Mouse (Mus musculus): ENCODE results near the gene Gm13889. TPM values are rescaled to one million over a fixed set of nuclear protein-coding genes. Genes with fewer than 3 reads are reported as not detected.

Gene Gm13889
- polyA plus RNA-seq, 1 experiment from 2014 or later = 26.7 TPM

GRCm38 (mm10) chr2:93955886-93956285 lies 1.1 kb downstream of the Gm13889 start:
- Histone ChIP-seq H3K4me1 (peaks cover 43% of the 10 kb centered on the region), H3K4me2 (replicated peaks) (peak overlapping the region; percentile 96), H3K27me3 (no peaks in the 10 kb centered on the region), H3K9ac (replicated peaks) (peak overlapping the region; percentile 72), H3K27ac (replicated peaks) (peak overlapping the region; percentile 95), H3K9me3 (no peaks in the 10 kb centered on the region), H3K36me3 (no peaks in the 10 kb centered on the region), H3K4me3 (peak overlapping the region; percentile 63)
- WGBS = under 1% methylated on average over 31 of the region's 31 CpGs
- no peak for ATAC-seq (replicated peaks)

- Histone ChIP-seq H3K27ac (replicated peaks) (peak overlapping the region; percentile 95), H3K36me3 (no peaks in the 10 kb centered on the region), H3K9me3 (no peaks in the 10 kb centered on the region), H3K4me2 (replicated peaks) (peak overlapping the region; percentile 96), H3K9ac (replicated peaks) (peak overlapping the region; percentile 72), H3K27me3 (no peaks in the 10 kb centered on the region), H3K4me3 (peak overlapping the region; percentile 63), H3K4me1 (peaks cover 43% of the 10 kb centered on the region)
- no peak for ATAC-seq (replicated peaks)
- WGBS = 1% methylated on average over 32 of the region's 32 CpGs
Measured at GRCm38 (mm10) chr2:93954781-93955578, 2.0 kb downstream of the Gm13889 start.

- Histone ChIP-seq H3K9ac (replicated peaks) (no peak overlapping the region), H3K27me3 (no peaks in the 10 kb centered on the region), H3K9me3 (no peaks in the 10 kb centered on the region), H3K4me3 (peak overlapping the region; percentile 63), H3K4me2 (replicated peaks) (peak overlapping the region; percentile 96), H3K4me1 (peaks cover 43% of the 10 kb centered on the region), H3K36me3 (no peaks in the 10 kb centered on the region), H3K27ac (replicated peaks) (peak overlapping the region; percentile 95)
- WGBS = 64% methylated on average over 9 of the region's 9 CpGs
- no peak for ATAC-seq (replicated peaks)
Measured at GRCm38 (mm10) chr2:93953726-93954125, 3.3 kb downstream of the Gm13889 start.

GRCm38 (mm10) chr2:93946976-93947375 lies 10.0 kb downstream of the Gm13889 start:
- no peak for ATAC-seq (replicated peaks)
- no peaks in the 10 kb centered on the region for H3K36me3 ChIP-seq
- H3K9me3 ChIP-seq = no peaks in the 10 kb centered on the region
- no peak overlapping the region for H3K9ac ChIP-seq (replicated peaks)
- H3K4me1 ChIP-seq = no peaks in the 10 kb centered on the region
- H3K4me2 ChIP-seq (replicated peaks) = no peak overlapping the region
- no peak overlapping the region for H3K4me3 ChIP-seq
- no peak overlapping the region for H3K27ac ChIP-seq (replicated peaks)
- H3K27me3 ChIP-seq = no peaks in the 10 kb centered on the region
- 41% methylated on average over 5 of the region's 5 CpGs for WGBS

GRCm38 (mm10) chr2:93944855-93945254 lies 12.1 kb downstream of the Gm13889 start:
- Histone ChIP-seq H3K9me3 (no peaks in the 10 kb centered on the region), H3K4me2 (replicated peaks) (no peak overlapping the region), H3K4me3 (no peak overlapping the region), H3K9ac (replicated peaks) (no peak overlapping the region), H3K27ac (replicated peaks) (no peak overlapping the region), H3K36me3 (no peaks in the 10 kb centered on the region), H3K4me1 (no peaks in the 10 kb centered on the region), H3K27me3 (no peaks in the 10 kb centered on the region)
- 95% methylated on average over 4 of the region's 4 CpGs for WGBS
- ATAC-seq (replicated peaks) = no peak

- H3K27me3 ChIP-seq = no peaks in the 10 kb centered on the region
- H3K4me1 ChIP-seq = no peaks in the 10 kb centered on the region
- no peak overlapping the region for H3K4me2 ChIP-seq (replicated peaks)
- H3K27ac ChIP-seq (replicated peaks) = no peak overlapping the region
- no peaks in the 10 kb centered on the region for H3K9me3 ChIP-seq
- H3K9ac ChIP-seq (replicated peaks) = no peak overlapping the region
- no peak for ATAC-seq (replicated peaks)
- 97% methylated on average over 2 of the region's 2 CpGs for WGBS
- H3K36me3 ChIP-seq = no peaks in the 10 kb centered on the region
- H3K4me3 ChIP-seq = no peak overlapping the region
Measured at GRCm38 (mm10) chr2:93944099-93944498, 12.9 kb downstream of the Gm13889 start.

- WGBS = 69% methylated on average over 11 of the region's 11 CpGs
- H3K27me3 ChIP-seq = no peaks in the 10 kb centered on the region
- H3K4me2 ChIP-seq (replicated peaks) = no peak overlapping the region
- no peak overlapping the region for H3K9ac ChIP-seq (replicated peaks)
- H3K36me3 ChIP-seq = no peaks in the 10 kb centered on the region
- H3K4me1 ChIP-seq = no peaks in the 10 kb centered on the region
- no peak overlapping the region for H3K27ac ChIP-seq (replicated peaks)
- H3K4me3 ChIP-seq = no peak overlapping the region
- ATAC-seq (replicated peaks) = no peak
- no peaks in the 10 kb centered on the region for H3K9me3 ChIP-seq
Measured at GRCm38 (mm10) chr2:93941670-93942069, 15.3 kb downstream of the Gm13889 start.

- 67% methylated on average over 9 of the region's 9 CpGs for WGBS
- H3K4me1 ChIP-seq = no peaks in the 10 kb centered on the region
- no peak overlapping the region for H3K4me2 ChIP-seq (replicated peaks)
- H3K9me3 ChIP-seq = no peaks in the 10 kb centered on the region
- ATAC-seq (replicated peaks) = no peak
- H3K4me3 ChIP-seq = no peak overlapping the region
- H3K36me3 ChIP-seq = no peaks in the 10 kb centered on the region
- H3K27me3 ChIP-seq = no peaks in the 10 kb centered on the region
- no peak overlapping the region for H3K27ac ChIP-seq (replicated peaks)
- no peak overlapping the region for H3K9ac ChIP-seq (replicated peaks)
Measured at GRCm38 (mm10) chr2:93938534-93938933, 18.5 kb downstream of the Gm13889 start.

GRCm38 (mm10) chr2:93928866-93929265 lies 28.1 kb downstream of the Gm13889 start:
- H3K27me3 ChIP-seq = no peaks in the 10 kb centered on the region
- no peak overlapping the region for H3K4me3 ChIP-seq
- H3K9me3 ChIP-seq = no peaks in the 10 kb centered on the region
- no peaks in the 10 kb centered on the region for H3K4me1 ChIP-seq
- H3K9ac ChIP-seq (replicated peaks) = no peak overlapping the region
- no peaks in the 10 kb centered on the region for H3K36me3 ChIP-seq
- H3K27ac ChIP-seq (replicated peaks) = no peak overlapping the region
- ATAC-seq (replicated peaks) = no peak
- H3K4me2 ChIP-seq (replicated peaks) = no peak overlapping the region
- WGBS = 91% methylated on average over 10 of the region's 10 CpGs

GRCm38 (mm10) chr2:93927701-93928437 lies 29.1 kb downstream of the Gm13889 start:
- Histone ChIP-seq H3K27me3 (no peaks in the 10 kb centered on the region), H3K27ac (replicated peaks) (no peak overlapping the region), H3K36me3 (no peaks in the 10 kb centered on the region), H3K4me3 (no peak overlapping the region), H3K9me3 (no peaks in the 10 kb centered on the region), H3K9ac (replicated peaks) (no peak overlapping the region), H3K4me2 (replicated peaks) (no peak overlapping the region), H3K4me1 (no peaks in the 10 kb centered on the region)
- no peak for ATAC-seq (replicated peaks)
- 72% methylated on average over 13 of the region's 13 CpGs for WGBS

- Histone ChIP-seq H3K36me3 (no peaks in the 10 kb centered on the region), H3K4me2 (replicated peaks) (no peak overlapping the region), H3K9ac (replicated peaks) (no peak overlapping the region), H3K27me3 (no peaks in the 10 kb centered on the region), H3K4me3 (no peak overlapping the region), H3K27ac (replicated peaks) (no peak overlapping the region), H3K4me1 (no peaks in the 10 kb centered on the region), H3K9me3 (no peaks in the 10 kb centered on the region)
- no peak for ATAC-seq (replicated peaks)
- 94% methylated on average over 8 of the region's 8 CpGs for WGBS
Measured at GRCm38 (mm10) chr2:93926141-93926540, 30.9 kb downstream of the Gm13889 start.

GRCm38 (mm10) chr2:93919093-93919492 lies 37.9 kb downstream of the Gm13889 start:
- Histone ChIP-seq H3K4me3 (no peak overlapping the region), H3K27ac (replicated peaks) (no peak overlapping the region), H3K4me2 (replicated peaks) (no peak overlapping the region), H3K27me3 (no peaks in the 10 kb centered on the region), H3K36me3 (no peaks in the 10 kb centered on the region), H3K9ac (replicated peaks) (no peak overlapping the region), H3K4me1 (no peaks in the 10 kb centered on the region), H3K9me3 (no peaks in the 10 kb centered on the region)
- no peak for ATAC-seq (replicated peaks)
- WGBS = 88% methylated on average over 3 of the region's 3 CpGs

Measured in forebrain, embryonic 15.5 days (tissue).